Mouse (Mus musculus): ENCODE measurements around the gene Plb1.

DNA sequence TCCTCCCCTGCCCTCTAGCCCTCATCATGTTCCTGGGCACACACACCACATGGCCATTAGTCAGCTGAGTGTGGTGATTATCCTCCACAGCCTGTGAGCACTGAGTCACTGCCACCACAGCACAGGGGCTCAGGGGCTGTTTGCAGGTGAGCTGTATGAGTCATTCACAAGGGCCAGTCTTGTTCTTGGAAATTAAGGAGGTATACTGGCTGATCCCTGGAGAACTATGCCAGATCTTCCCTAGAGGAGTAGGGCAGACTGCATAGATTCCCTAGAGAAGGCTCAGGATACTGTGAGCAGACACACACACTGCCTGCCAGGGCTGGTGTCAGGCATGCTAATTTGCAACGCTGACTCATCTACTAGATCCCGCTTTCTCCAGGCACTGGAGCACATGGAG lies 82.2 kb downstream of the Plb1 start:
- TF ChIP-seq CTCF (IDR thresholded peaks at IDR 0.05) (no peak), EP300 (IDR thresholded peaks at IDR 0.05) (no peak)
